Mouse (Mus musculus) limb, embryonic 10.5 days (tissue): ENCODE results near the gene Nrg4. TPM values are rescaled to one million over a fixed set of nuclear protein-coding genes. Genes with fewer than 3 reads are reported as not detected.

ENCODE experiments used
- DNase-seq: peaks from one replicate; pipeline ENCODE4 v3.0.0-alpha.2; 2017; ENCODE audit warnings: low spot score
- H3K27ac ChIP-seq: fragments of 300-500 bp; sonication (generic); 2 replicates; pipeline ENCODE4 v1.5.1; 2016; ENCODE audit warnings: mild to moderate bottlenecking
- H3K27me3 ChIP-seq: fragments of 300-500 bp; sonication (generic); 2 replicates; pipeline ENCODE4 v1.6.1; 2016; ENCODE audit warnings: low read depth, mild to moderate bottlenecking; ENCODE audit not compliant: poor library complexity, severe bottlenecking
- H3K36me3 ChIP-seq: fragments of 300-500 bp; sonication (generic); 2 replicates; pipeline ENCODE4 v1.6.1; 2016; ENCODE audit warnings: mild to moderate bottlenecking, moderate library complexity
- H3K4me1 ChIP-seq: fragments of 300-500 bp; sonication (generic); 2 replicates; pipeline ENCODE4 v1.6.1; 2016
- H3K4me3 ChIP-seq: fragments of 300-500 bp; sonication (generic); 2 replicates; pipeline ENCODE4 v1.5.1; 2016; ENCODE audit warnings: mild to moderate bottlenecking, moderate library complexity
- H3K9me3 ChIP-seq: fragments of 300-500 bp; sonication (generic); replicated peaks from 2 replicates; pipeline ENCODE4 v1.6.1; 2016; ENCODE audit warnings: mild to moderate bottlenecking
- WGBS: fragments of 180-500 bp; shearing (Covaris S2); methylation state at CpG from one replicate; pipeline ENCODE4 v1.1.7; 2016; 5-methylcytosine and 5-hydroxymethylcytosine counted together
- polyA plus RNA-seq: library from polyadenylated mRNA; unstranded; fragments of >200 nt; fragmentation: Nextera tagmentation; extraction: Ambion mirVana; gene quantifications from 2 replicates; pipeline ENCODE4 v1.2.1, GENCODE M21; 2016

Nrg4 gene
- polyA plus RNA-seq, 1 experiment from 2014 or later, result 1.4 TPM

GRCm38 (mm10) chr9:55332949-55333348 lies 6.3 kb upstream of the Nrg4 start:
- DNase-seq, result no peak
- peaks cover 39% of the 10 kb centered on the region for H3K27me3 ChIP-seq

GRCm38 (mm10) chr9:55332476-55332875 lies 5.8 kb upstream of the Nrg4 start:
- H3K36me3 ChIP-seq, result no peaks in the 10 kb centered on the region
- 33% methylated on average over 5 of the region's 5 CpGs for WGBS
- H3K4me1 ChIP-seq, result peaks cover 13% of the 10 kb centered on the region
- H3K27me3 ChIP-seq, result peaks cover 44% of the 10 kb centered on the region
- no peak overlapping the region for H3K27ac ChIP-seq
- H3K4me3 ChIP-seq, result no peak overlapping the region
- no peak for DNase-seq
- H3K9me3 ChIP-seq, result no peaks in the 10 kb centered on the region

More at GRCm38 (mm10) chr9:55332949-55333348, 6.3 kb upstream of the Nrg4 start:
- Histone ChIP-seq H3K36me3 (no peaks in the 10 kb centered on the region), H3K9me3 (no peaks in the 10 kb centered on the region), H3K4me3 (no peak overlapping the region), H3K27ac (no peak overlapping the region), H3K4me1 (peaks cover 13% of the 10 kb centered on the region)
- 34% methylated on average over 7 of the region's 7 CpGs for whole genome bisulfite sequencing

GRCm38 (mm10) chr9:55329401-55329800 lies 2.8 kb upstream of the Nrg4 start:
- Histone ChIP-seq H3K36me3 (no peaks in the 10 kb centered on the region), H3K27me3 (peaks cover 71% of the 10 kb centered on the region), H3K4me1 (peaks cover 27% of the 10 kb centered on the region), H3K4me3 (no peak overlapping the region), H3K9me3 (no peaks in the 10 kb centered on the region), H3K27ac (no peak overlapping the region)
- 79% methylated on average over 6 of the region's 6 CpGs for WGBS
- no peak for DNase-seq

GRCm38 (mm10) chr9:55328151-55328918 lies 1.7 kb upstream of the Nrg4 start:
- peaks cover 80% of the 10 kb centered on the region for H3K27me3 ChIP-seq
- H3K27ac ChIP-seq, result no peak overlapping the region
- no peak for DNase-seq
- peaks cover 27% of the 10 kb centered on the region for H3K4me1 ChIP-seq
- WGBS, result 23% methylated on average over 14 of the region's 14 CpGs
- H3K4me3 ChIP-seq, result no peak overlapping the region
- H3K9me3 ChIP-seq, result no peaks in the 10 kb centered on the region
- H3K36me3 ChIP-seq, result no peaks in the 10 kb centered on the region

GRCm38 (mm10) chr9:55327234-55327615 lies 581 bp upstream of the Nrg4 start:
- peaks cover 80% of the 10 kb centered on the region for H3K27me3 ChIP-seq
- H3K27ac ChIP-seq, result peak overlapping the region; percentile 88; the same call in 1 of the 2 replicates

GRCm38 (mm10) chr9:55325564-55326514 lies 805 bp downstream of the Nrg4 start:
- H3K4me3 ChIP-seq, result peak overlapping the region; percentile 85
- no peaks in the 10 kb centered on the region for H3K9me3 ChIP-seq
- H3K27ac ChIP-seq, result peak overlapping the region; percentile 88
- 21% methylated on average over 18 of the region's 18 CpGs for WGBS
- H3K27me3 ChIP-seq, result peaks cover 73% of the 10 kb centered on the region
- H3K36me3 ChIP-seq, result no peaks in the 10 kb centered on the region
- DNase-seq, result no peak
- H3K4me1 ChIP-seq, result peaks cover 14% of the 10 kb centered on the region

More at GRCm38 (mm10) chr9:55327234-55327615, 581 bp upstream of the Nrg4 start:
- WGBS, result 2% methylated on average over 13 of the region's 13 CpGs
- no peaks in the 10 kb centered on the region for H3K9me3 ChIP-seq
- DNase-seq, result peak; percentile 47
- H3K4me1 ChIP-seq, result peaks cover 18% of the 10 kb centered on the region
- peak overlapping the region; percentile 85 for H3K4me3 ChIP-seq
- H3K36me3 ChIP-seq, result no peaks in the 10 kb centered on the region

- no peak for DNase-seq
- Histone ChIP-seq H3K4me1 (peaks cover 14% of the 10 kb centered on the region), H3K27ac (no peak overlapping the region), H3K36me3 (no peaks in the 10 kb centered on the region), H3K4me3 (no peak overlapping the region), H3K27me3 (peaks cover 66% of the 10 kb centered on the region), H3K9me3 (no peaks in the 10 kb centered on the region)
- 11% methylated on average over 1 of the region's 1 CpGs for WGBS
Observed at GRCm38 (mm10) chr9:55325061-55325460, 1.6 kb downstream of the Nrg4 start.

- peaks cover 14% of the 10 kb centered on the region for H3K4me1 ChIP-seq
- H3K4me3 ChIP-seq, result no peak overlapping the region
- H3K9me3 ChIP-seq, result no peaks in the 10 kb centered on the region
- H3K27ac ChIP-seq, result no peak overlapping the region
- DNase-seq, result no peak
- peaks cover 61% of the 10 kb centered on the region for H3K27me3 ChIP-seq
- 61% methylated on average over 10 of the region's 10 CpGs for WGBS
- no peaks in the 10 kb centered on the region for H3K36me3 ChIP-seq
Observed at GRCm38 (mm10) chr9:55324516-55324915, 2.1 kb downstream of the Nrg4 start.

GRCm38 (mm10) chr9:55324085-55324484 lies 2.6 kb downstream of the Nrg4 start:
- H3K27me3 ChIP-seq, result peaks cover 56% of the 10 kb centered on the region
- no peak overlapping the region for H3K4me3 ChIP-seq
- H3K36me3 ChIP-seq, result no peaks in the 10 kb centered on the region
- no peak overlapping the region for H3K27ac ChIP-seq
- no peaks in the 10 kb centered on the region for H3K9me3 ChIP-seq
- DNase-seq, result no peak
- peaks cover 14% of the 10 kb centered on the region for H3K4me1 ChIP-seq
- 63% methylated on average over 8 of the region's 8 CpGs for WGBS

- no peak overlapping the region for H3K27ac ChIP-seq
Observed at GRCm38 (mm10) chr9:55322641-55323040, 4.0 kb downstream of the Nrg4 start.

GRCm38 (mm10) chr9:55313619-55314261 lies 12.9 kb downstream of the Nrg4 start:
- Histone ChIP-seq H3K27ac (no peak overlapping the region), H3K4me3 (no peak overlapping the region), H3K36me3 (no peaks in the 10 kb centered on the region), H3K4me1 (no peaks in the 10 kb centered on the region), H3K27me3 (no peaks in the 10 kb centered on the region), H3K9me3 (no peaks in the 10 kb centered on the region)
- 67% methylated on average over 12 of the region's 12 CpGs for WGBS
- no peak for DNase-seq

More at GRCm38 (mm10) chr9:55322641-55323040, 4.0 kb downstream of the Nrg4 start:
- no peak overlapping the region for H3K4me3 ChIP-seq
- H3K4me1 ChIP-seq, result peaks cover 14% of the 10 kb centered on the region
- no peaks in the 10 kb centered on the region for H3K9me3 ChIP-seq
- peaks cover 42% of the 10 kb centered on the region for H3K27me3 ChIP-seq
- no peak for DNase-seq
- 83% methylated on average over 1 of the region's 1 CpGs for WGBS
- H3K36me3 ChIP-seq, result no peaks in the 10 kb centered on the region

GRCm38 (mm10) chr9:55311560-55311959 lies 15.1 kb downstream of the Nrg4 start:
- H3K9me3 ChIP-seq, result no peaks in the 10 kb centered on the region
- peak; percentile 74 for DNase-seq
- H3K4me3 ChIP-seq, result no peak overlapping the region
- no peak overlapping the region for H3K27ac ChIP-seq
- H3K27me3 ChIP-seq, result no peaks in the 10 kb centered on the region
- 10% methylated on average over 5 of the region's 5 CpGs for WGBS
- no peaks in the 10 kb centered on the region for H3K4me1 ChIP-seq
- H3K36me3 ChIP-seq, result no peaks in the 10 kb centered on the region
